Mouse (Mus musculus) heart, embryonic 12.5 days (tissue): ENCODE data around the gene Il11. TPM values are rescaled to one million over a fixed set of nuclear protein-coding genes. Genes with fewer than 3 reads are reported as not detected.

Source experiments
- ATAC-seq: fragments of 200-750 bp; cut with Nextera tagmentation; 2 replicates; pipeline ENCODE4 v1.8.0; 2017; ENCODE audit warnings: moderate TSS enrichment, moderate library complexity; ENCODE audit not compliant: insufficient number of reproducible peaks, low FRiP score
- H3K27ac ChIP-seq: fragments of 300-500 bp; sonication (generic); 2 replicates; pipeline ENCODE4 v1.5.1; 2016; ENCODE audit warnings: mild to moderate bottlenecking, moderate library complexity; ENCODE audit not compliant: poor library complexity, severe bottlenecking
- H3K27me3 ChIP-seq: fragments of 300-500 bp; sonication (generic); replicated peaks from 2 replicates; pipeline ENCODE4 v1.6.1; 2016; ENCODE audit warnings: mild to moderate bottlenecking, moderate library complexity
- H3K36me3 ChIP-seq: fragments of 300-500 bp; sonication (generic); 2 replicates; pipeline ENCODE4 v1.6.1; 2016; ENCODE audit warnings: mild to moderate bottlenecking, moderate library complexity
- H3K4me1 ChIP-seq: fragments of 300-500 bp; sonication (generic); replicated peaks from 2 replicates; pipeline ENCODE4 v1.6.1; 2016; ENCODE audit warnings: mild to moderate bottlenecking
- H3K4me2 ChIP-seq: fragments of 300-500 bp; sonication (generic); 2 replicates; pipeline ENCODE4 v1.6.1; 2016; ENCODE audit warnings: mild to moderate bottlenecking, moderate library complexity
- H3K4me3 ChIP-seq: fragments of 300-500 bp; sonication (generic); 2 replicates; pipeline ENCODE4 v1.5.1; 2016; ENCODE audit warnings: mild to moderate bottlenecking
- H3K9ac ChIP-seq: fragments of 300-500 bp; sonication (generic); 2 replicates; pipeline ENCODE4 v1.6.1; 2016; ENCODE audit warnings: mild to moderate bottlenecking, moderate library complexity
- H3K9me3 ChIP-seq: fragments of 300-500 bp; sonication (generic); replicated peaks from 2 replicates; pipeline ENCODE4 v1.6.1; 2016; ENCODE audit warnings: mild to moderate bottlenecking, moderate library complexity
- WGBS: fragments of 180-500 bp; shearing (Covaris S2); methylation state at CpG from one replicate; pipeline ENCODE4 v1.1.7; 2016; 5-methylcytosine and 5-hydroxymethylcytosine counted together
- polyA plus RNA-seq: library from polyadenylated mRNA; unstranded; fragments of >200 nt; fragmentation: Nextera tagmentation; extraction: Ambion mirVana; gene quantifications from 2 replicates; pipeline ENCODE4 v1.2.1, GENCODE M21; 2016

Gene Il11
- polyA plus RNA-seq, 1 experiment from 2014 or later: 0.28 TPM

DNA sequence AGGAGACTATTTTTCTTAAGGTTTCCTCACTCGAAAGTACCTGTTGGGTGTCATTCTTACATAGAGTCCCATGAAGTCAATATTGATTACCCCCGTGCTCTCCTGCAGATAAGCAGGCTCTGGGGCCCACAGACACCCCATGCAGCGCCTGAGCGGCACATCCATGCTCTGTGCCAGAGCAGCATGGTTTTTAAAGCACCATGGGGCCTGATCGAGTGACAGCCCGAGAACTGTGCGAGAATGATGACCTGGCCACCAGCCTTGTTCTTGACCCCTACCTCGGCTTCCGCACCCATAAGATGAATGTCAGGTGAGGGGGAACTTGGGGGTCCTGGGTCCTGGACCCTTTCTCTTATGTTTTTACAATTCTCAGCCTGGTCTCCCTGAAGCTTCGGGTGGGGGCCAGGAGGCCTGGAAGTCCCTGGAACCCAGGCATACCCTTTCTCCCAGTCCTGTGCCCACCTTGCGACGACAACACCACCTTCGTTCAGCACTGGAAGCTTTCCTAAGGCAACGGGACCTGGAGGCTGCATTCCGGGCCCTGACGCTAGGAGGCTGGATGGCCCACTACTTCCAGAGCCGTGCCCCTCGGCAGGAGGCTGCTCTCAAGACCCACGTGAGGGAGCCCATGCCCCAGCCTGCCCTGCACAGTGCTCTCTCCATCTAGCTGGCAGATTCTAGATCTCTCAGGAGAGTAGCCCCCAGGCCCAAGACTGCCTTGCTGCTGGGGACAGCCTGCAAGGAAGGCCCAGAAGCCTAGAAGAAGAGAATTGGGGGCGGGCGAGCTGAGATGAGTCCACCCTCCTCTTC, 40.8 kb downstream of the Il11 start:
- ATAC-seq: no peak
- Histone ChIP-seq H3K9ac (peak overlapping the region; percentile 28), H3K4me2 (peak overlapping the region; percentile 91), H3K27ac (peak overlapping the region; percentile 93), H3K4me1 (peaks cover 33% of the 10 kb centered on the region), H3K36me3 (peaks cover 46% of the 10 kb centered on the region), H3K9me3 (no peaks in the 10 kb centered on the region), H3K4me3 (peak overlapping the region; percentile 88), H3K27me3 (no peaks in the 10 kb centered on the region)
- 78% methylated on average over 21 of the region's 21 CpGs for WGBS

DNA sequence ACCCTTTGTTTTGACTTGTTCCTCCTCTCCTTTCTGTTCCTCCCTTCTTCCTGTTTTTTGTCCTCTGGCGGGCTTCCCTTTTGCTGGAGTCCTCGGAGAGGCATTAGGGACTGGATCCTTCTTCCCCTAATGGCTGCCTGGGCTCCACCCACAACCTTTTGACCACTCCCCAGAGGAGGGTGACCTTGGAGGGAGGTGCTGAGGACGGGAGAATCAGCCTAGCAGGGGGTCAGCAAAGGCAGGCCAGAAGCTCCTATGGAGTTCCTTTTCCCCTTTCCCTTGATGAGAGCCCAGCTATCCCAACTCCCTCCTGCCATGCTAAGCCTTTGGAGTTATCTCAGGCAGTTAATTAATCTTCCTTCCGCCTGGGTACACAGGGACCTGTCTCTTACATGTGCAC, 41.5 kb downstream of the Il11 start:
- ATAC-seq: peak; percentile 33; the same call in 1 of the 2 replicates
- Histone ChIP-seq H3K27me3 (no peaks in the 10 kb centered on the region), H3K27ac (peak overlapping the region; percentile 93), H3K9me3 (no peaks in the 10 kb centered on the region), H3K36me3 (peaks cover 39% of the 10 kb centered on the region), H3K9ac (peak overlapping the region; percentile 94), H3K4me1 (peaks cover 28% of the 10 kb centered on the region), H3K4me2 (peak overlapping the region; percentile 91), H3K4me3 (peak overlapping the region; percentile 88)
- WGBS: 5% methylated on average over 4 of the region's 4 CpGs

DNA sequence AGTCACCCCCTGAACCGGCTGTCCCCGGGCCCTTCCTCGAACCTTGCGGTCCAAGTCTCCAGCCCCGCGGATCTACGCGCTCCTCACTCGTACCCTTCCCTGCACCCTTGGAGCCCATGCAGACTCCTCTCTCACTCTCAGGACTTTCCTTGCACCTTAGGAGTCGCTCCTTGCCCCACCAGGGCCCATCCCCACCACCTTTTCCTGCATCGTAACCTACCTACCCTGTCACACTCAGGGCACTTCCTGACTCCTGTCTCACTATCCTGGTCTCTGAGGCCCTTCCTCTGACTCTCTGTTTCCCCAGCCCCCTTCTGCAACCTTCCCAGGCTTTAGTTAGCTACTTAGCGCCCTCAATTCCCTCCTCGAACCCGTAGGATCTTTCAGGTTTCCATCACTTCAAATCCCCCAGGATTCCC, 42.3 kb downstream of the Il11 start:
- H3K4me1 ChIP-seq: peaks cover 28% of the 10 kb centered on the region
- H3K4me3 ChIP-seq: peak overlapping the region; percentile 88
- ATAC-seq: peak; percentile 25
- peak overlapping the region; percentile 93 for H3K27ac ChIP-seq
- 2% methylated on average over 12 of the region's 14 CpGs for WGBS
- no peaks in the 10 kb centered on the region for H3K9me3 ChIP-seq
- peaks cover 31% of the 10 kb centered on the region for H3K36me3 ChIP-seq
- H3K27me3 ChIP-seq: no peaks in the 10 kb centered on the region
- H3K9ac ChIP-seq: peak overlapping the region; percentile 94
- peak overlapping the region; percentile 91 for H3K4me2 ChIP-seq

DNA sequence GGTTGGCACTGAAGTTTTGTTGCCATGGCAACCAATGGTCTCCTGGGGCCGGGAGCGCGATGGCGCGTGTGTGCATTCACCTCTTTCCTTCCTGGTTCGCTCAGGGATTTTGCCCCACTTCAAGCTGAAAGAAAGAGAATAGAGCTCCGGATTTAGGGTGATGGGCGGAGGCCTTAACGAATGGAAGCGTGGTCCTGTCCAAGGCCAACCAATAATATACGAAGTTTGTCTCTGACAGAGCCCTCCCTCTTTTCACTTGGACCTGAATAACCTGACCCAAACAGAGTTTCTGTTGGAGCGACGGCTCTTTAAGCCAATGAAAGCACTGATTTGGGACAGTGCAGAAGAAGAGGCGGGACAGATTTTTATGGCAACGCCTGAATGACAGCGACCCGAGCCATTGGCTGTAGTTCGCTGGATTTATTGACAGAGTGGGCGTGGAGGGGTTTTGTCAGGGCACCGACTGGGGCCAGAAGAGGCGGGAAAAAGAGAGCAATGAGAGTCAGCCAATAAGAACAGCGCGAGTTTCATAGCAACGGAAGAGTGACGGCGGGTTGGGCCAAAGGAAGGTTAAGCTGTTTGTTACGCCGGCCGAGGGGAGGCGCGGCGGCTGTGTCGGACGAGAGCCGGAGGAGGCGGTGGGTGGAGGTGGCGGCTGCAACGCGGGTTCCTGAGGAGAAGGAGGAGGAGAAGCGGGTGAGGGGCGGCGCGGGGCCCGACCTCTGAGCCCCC, 42.9 kb downstream of the Il11 start, which contains the start of gene Kmt5c:
Kmt5c (plus strand) TSS at position 572 of the 732 bp plus-strand sequence.
- ATAC-seq: peak; percentile 95
- Histone ChIP-seq H3K36me3 (peaks cover 25% of the 10 kb centered on the region), H3K27me3 (no peaks in the 10 kb centered on the region), H3K4me3 (peak within 1 kb of the TSS; percentile 88), H3K4me1 (peaks cover 28% of the 10 kb centered on the region), H3K4me2 (peak within 1 kb of the TSS; percentile 91), H3K9ac (peak within 1 kb of the TSS; percentile 94), H3K9me3 (no peaks in the 10 kb centered on the region), H3K27ac (peak within 1 kb of the TSS; percentile 93)
- WGBS: under 1% methylated on average over 36 of the region's 44 CpGs

DNA sequence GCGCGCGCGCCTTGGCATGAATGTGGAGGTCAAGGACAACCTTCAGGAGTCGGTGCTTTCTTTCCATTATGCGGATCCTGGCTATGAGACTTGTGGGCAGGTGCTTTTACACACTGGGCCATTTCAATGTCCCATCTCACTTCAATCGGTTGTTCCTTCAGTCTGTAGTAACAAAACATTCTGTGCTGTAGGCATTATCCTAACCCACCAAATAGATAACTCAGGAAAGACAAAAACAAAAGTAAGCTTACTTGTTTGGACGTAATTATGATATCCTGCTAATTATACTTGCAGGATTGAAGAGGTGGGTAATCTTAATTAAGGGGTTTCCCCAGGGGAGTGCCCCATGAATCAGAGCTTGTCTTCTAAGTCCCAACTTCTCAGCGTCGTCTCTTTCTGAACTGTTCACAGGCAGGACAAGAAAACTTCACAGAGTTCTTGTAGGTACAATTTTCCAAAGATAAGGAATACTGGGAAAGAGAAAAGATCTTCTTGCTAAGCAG, 43.6 kb downstream of the Il11 start:
- peaks cover 19% of the 10 kb centered on the region for H3K36me3 ChIP-seq
- peak overlapping the region; percentile 41 for H3K4me3 ChIP-seq
- H3K4me1 ChIP-seq: peaks cover 28% of the 10 kb centered on the region
- no peaks in the 10 kb centered on the region for H3K27me3 ChIP-seq
- WGBS: 52% methylated on average over 10 of the region's 10 CpGs
- no peak for ATAC-seq
- H3K4me2 ChIP-seq: peak overlapping the region; percentile 67
- H3K9ac ChIP-seq: no peak overlapping the region; the same call in 1 of the 2 replicates
- peak overlapping the region; percentile 70 for H3K27ac ChIP-seq
- H3K9me3 ChIP-seq: no peaks in the 10 kb centered on the region

DNA sequence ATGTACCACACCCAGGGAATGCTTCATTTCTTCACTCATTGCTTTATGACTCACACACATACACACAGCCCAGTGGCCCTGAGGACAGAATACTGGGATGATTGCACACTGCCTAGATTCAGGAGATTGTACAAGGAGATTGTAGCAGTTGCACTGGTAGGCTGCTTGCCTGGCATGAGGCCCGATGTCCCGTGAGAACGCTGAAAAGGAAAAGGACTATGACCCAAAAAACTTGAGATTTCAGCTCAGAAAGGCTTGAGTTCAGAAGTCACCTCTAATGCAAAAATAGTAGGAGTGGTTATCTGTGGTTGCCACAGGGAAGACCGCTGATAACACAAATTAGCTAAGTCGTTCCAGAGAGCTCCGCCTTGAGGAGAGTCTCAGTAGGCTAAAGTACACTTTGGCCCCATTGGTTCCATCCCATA, 49.7 kb downstream of the Il11 start:
- H3K4me2 ChIP-seq: no peak overlapping the region
- 0 out of 2 replicates have a peak, but pooled peaks cover 2% of the 10 kb centered on the region for H3K27me3 ChIP-seq
- no peak overlapping the region for H3K9ac ChIP-seq
- H3K36me3 ChIP-seq: no peaks in the 10 kb centered on the region
- H3K27ac ChIP-seq: no peak overlapping the region
- H3K4me3 ChIP-seq: no peak overlapping the region
- no peak for ATAC-seq
- H3K9me3 ChIP-seq: peaks cover 3% of the 10 kb centered on the region; the same call in 1 of the 2 replicates
- WGBS: 46% methylated on average over 6 of the region's 6 CpGs
- H3K4me1 ChIP-seq: no peaks in the 10 kb centered on the region

DNA sequence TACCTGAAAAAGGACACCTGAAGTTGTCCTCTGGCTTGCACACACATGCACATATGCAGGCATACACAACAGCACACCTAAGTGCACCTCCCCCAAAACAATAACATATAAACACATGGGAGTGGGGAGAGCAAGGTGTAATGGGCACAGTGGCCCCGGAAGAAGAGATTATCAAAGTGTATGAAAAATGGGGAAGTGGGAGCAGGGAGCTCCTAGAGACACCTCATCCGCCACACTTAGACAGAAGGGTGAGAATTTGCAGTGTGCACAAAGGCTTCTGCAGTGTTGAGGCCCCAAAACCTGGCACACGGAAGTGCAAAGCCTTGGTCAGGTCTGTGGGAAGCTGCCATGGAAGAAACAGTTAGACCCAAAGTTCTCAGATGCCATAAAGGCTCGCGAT, 51.6 kb downstream of the Il11 start:
- 71% methylated on average over 5 of the region's 5 CpGs for WGBS
- H3K4me2 ChIP-seq: no peak overlapping the region
- 0 out of 2 replicates have a peak, but pooled peaks cover 2% of the 10 kb centered on the region for H3K27me3 ChIP-seq
- H3K9me3 ChIP-seq: peaks cover 3% of the 10 kb centered on the region; the same call in 1 of the 2 replicates
- no peak overlapping the region for H3K27ac ChIP-seq
- no peak overlapping the region for H3K9ac ChIP-seq
- H3K36me3 ChIP-seq: no peaks in the 10 kb centered on the region
- H3K4me1 ChIP-seq: no peaks in the 10 kb centered on the region
- ATAC-seq: no peak
- H3K4me3 ChIP-seq: no peak overlapping the region

DNA sequence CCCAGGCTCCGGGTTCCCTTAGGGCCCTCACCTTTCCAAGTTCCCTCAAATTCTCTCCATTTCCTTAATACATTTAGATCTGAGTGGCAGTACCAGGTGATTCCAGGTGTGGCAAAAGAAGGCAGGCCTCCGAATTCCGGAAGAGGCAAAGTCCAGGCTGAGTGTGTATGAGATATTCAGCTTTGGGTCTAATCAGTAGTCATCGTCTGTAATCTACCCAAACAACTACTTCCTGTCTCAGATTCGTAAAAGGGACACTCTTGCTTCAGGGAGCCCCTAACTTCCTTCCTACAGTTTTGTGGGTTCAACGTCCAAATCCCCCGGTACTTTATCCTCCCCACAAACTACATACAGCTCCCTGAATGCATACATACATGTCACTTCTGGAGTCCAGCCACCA, 57.5 kb downstream of the Il11 start, which contains the start of gene Tmem150b:
Tmem150b (minus strand) TSS at position 81 of the 400 bp plus-strand sequence.
- peaks cover 3% of the 10 kb centered on the region; the same call in 1 of the 2 replicates for H3K9me3 ChIP-seq
- H3K27ac ChIP-seq: no peak within 1 kb of the TSS
- H3K4me2 ChIP-seq: no peak within 1 kb of the TSS
- 57% methylated on average over 7 of the region's 7 CpGs for WGBS
- H3K9ac ChIP-seq: no peak within 1 kb of the TSS
- H3K27me3 ChIP-seq: 0 out of 2 replicates have a peak, but pooled peaks cover 6% of the 10 kb centered on the region
- no peak for ATAC-seq
- H3K36me3 ChIP-seq: no peaks in the 10 kb centered on the region
- no peak within 1 kb of the TSS for H3K4me3 ChIP-seq
- H3K4me1 ChIP-seq: no peaks in the 10 kb centered on the region

DNA sequence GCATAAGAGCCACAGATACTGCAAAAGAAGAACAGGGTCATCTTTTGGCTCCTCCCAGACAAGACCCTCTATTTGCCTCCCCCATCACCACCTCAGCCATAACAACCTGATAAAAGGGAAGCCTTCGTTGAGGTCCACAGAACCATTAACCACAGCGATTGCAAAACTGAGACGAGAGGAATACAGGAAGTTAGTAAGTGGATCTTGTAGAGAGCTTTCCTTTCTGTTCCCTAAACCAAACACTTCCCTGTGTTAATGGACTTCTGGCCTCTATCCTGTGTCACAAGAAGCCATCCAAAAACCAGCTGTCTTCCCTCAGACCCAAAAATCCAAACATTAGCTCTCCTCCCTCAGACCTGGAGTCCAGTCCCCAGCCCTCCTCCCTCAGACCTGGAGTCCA, 58.3 kb downstream of the Il11 start:
- no peak for ATAC-seq
- no peak overlapping the region for H3K4me2 ChIP-seq
- H3K27me3 ChIP-seq: 0 out of 2 replicates have a peak, but pooled peaks cover 6% of the 10 kb centered on the region
- H3K4me3 ChIP-seq: no peak overlapping the region
- no peaks in the 10 kb centered on the region for H3K36me3 ChIP-seq
- no peak overlapping the region for H3K27ac ChIP-seq
- no peak overlapping the region for H3K9ac ChIP-seq
- H3K9me3 ChIP-seq: no peaks in the 10 kb centered on the region
- no peaks in the 10 kb centered on the region for H3K4me1 ChIP-seq
- WGBS: 49% methylated on average over 3 of the region's 3 CpGs

DNA sequence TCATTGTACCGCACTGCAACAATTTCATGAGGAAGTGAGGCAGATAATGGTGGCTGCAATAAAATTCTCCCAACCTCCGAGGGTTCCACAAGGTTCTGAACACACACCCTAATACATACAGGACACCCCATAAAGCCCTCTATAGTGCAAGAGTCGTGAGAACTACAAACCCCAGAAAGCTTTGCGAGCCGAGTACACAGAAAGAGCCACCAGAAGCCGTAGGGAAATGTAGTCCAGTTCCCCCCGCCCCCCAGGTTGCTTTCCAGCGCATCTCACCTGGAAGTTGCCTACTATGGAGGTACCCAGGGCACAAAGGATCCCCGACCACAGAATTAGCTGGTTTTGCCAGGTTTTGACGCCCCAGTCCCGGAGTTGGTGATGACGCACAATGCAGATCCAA, 59.2 kb downstream of the Il11 start:
- no peak overlapping the region for H3K9ac ChIP-seq
- H3K27me3 ChIP-seq: 0 out of 2 replicates have a peak, but pooled peaks cover 6% of the 10 kb centered on the region
- peak overlapping the region; percentile 58 for H3K4me2 ChIP-seq
- ATAC-seq: no peak
- no peak overlapping the region for H3K27ac ChIP-seq
- H3K9me3 ChIP-seq: no peaks in the 10 kb centered on the region
- H3K36me3 ChIP-seq: no peaks in the 10 kb centered on the region
- H3K4me1 ChIP-seq: no peaks in the 10 kb centered on the region
- WGBS: 31% methylated on average over 12 of the region's 12 CpGs
- H3K4me3 ChIP-seq: peak overlapping the region; percentile 17
